Mouse (Mus musculus) frontal cortex, postnatal 25 days (tissue): ENCODE data around the gene Ppp1r13l.

Experiments used
- DNase-seq, 2 experiments: peaks; one replicate each; pipeline ENCODE4 v3.0.0; 2022; ENCODE audit warnings: low spot score in 2 of 2

Gene Ppp1r13l

GRCm38 (mm10) chr7:19365376-19365775 is 5.8 kb downstream of the Ppp1r13l start:
- DNase-seq: no peak

DNA sequence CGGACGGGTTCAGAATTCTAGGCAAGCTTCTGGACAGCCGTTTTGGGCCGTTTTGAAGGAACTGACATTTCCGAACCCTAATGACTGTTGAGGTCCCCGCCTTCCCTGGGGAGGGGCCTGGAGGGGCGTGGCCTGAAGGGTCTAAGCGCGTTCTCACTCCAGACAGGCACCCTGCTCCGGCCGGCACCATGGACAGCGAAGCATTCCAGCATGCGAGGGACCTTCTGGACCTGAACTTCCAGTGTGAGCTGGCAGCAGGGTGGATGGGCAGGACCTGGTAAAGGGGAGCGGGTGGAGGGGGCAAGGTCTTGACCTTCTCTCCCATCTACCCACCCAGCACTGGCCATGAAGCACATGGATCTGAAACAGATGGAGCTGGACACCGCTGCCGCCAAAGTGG is 8.8 kb downstream of the Ppp1r13l start:
- no peak for DNase-seq

DNA sequence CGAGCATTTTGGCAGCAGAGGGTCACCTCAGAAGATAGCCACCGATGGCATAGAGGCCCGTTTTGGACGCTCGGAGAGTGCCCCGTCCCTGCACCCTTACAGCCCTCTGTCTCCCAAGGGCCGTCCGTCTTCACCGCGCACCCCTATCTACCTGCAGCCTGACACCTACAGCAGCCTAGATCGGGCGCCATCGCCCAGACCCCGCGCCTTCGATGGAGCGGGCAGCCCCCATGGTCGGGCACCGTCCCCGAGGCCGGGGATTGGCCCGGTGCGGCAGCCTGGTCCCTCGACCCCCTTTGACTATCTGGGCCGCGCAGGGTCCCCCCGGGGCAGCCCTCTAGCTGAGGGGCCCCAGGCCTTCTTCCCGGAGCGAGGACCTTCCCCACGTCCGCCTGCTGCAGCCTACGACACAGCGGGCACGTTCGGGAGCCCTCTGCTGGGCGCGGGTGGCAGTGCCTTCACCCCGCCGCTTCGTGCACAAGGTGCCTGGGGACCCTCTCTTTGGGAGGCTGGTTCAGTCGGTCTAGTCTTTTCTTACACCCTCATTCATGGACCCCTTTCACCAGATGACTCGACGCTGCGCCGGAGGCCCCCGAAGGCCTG is 10.4 kb downstream of the Ppp1r13l start:
- DNase-seq: peak; percentile 51 to 63

DNA sequence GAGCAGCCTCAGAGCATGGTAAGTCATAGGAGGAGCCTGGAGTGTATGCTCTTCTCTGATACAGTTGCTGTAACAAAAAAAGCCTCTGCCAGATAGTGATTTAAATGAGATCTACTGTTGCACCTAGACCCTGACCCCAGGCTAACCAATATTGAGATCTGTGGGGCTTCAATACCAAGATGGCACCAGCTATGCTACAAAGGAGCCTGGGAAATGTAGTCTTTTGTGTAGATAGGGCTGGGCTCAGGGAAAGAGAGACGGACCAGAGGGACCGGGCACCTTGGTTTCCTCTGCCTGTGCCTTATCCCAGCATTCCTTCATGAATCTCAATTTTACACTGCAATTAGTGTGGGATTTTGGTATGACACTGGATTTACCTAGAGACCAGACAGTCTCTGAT is 13.8 kb downstream of the Ppp1r13l start:
- no peak for DNase-seq

GRCm38 (mm10) chr7:19375368-19375767 is 15.8 kb downstream of the Ppp1r13l start:
- DNase-seq: no peak

DNA sequence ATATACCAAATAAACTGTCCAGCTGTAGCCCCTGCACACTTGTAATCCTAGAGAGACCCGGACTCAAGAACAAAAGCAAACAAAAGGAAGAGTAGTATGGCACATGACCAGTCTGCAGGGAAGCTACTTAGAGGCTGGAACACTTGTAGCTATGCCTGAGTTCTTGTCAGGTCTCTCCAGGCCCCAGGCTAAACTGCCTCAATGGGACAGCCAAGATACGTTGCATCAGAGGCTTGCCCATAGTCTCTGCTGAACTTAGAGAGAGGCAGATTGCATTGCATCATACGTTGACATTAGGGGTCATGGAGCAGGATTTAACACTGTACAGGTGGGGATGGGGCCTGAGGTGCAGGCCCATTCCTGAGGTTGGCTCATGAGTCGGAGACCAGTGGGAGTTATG is 16.5 kb downstream of the Ppp1r13l start:
- DNase-seq: no peak

DNA sequence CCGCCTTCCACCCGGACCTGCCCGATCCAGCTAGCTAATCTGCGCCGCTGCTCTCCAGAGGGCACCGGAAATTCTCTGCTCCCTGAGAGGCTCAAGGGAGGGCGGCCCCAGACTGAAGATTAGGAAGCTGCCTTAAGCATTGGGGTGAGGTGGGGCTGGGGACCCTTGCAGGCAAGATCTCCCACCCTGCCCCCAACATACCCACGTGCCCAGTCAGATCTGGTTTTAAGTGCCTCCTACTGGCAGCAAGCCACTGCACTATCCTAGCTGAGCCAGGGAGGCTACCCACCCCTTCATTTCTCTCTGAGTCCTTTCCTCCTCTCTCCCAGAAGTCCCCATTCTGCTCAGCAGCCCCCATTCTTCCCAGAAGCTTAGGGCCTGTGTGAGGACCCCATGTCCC is 18.5 kb downstream of the Ppp1r13l start:
- no peak for DNase-seq

DNA sequence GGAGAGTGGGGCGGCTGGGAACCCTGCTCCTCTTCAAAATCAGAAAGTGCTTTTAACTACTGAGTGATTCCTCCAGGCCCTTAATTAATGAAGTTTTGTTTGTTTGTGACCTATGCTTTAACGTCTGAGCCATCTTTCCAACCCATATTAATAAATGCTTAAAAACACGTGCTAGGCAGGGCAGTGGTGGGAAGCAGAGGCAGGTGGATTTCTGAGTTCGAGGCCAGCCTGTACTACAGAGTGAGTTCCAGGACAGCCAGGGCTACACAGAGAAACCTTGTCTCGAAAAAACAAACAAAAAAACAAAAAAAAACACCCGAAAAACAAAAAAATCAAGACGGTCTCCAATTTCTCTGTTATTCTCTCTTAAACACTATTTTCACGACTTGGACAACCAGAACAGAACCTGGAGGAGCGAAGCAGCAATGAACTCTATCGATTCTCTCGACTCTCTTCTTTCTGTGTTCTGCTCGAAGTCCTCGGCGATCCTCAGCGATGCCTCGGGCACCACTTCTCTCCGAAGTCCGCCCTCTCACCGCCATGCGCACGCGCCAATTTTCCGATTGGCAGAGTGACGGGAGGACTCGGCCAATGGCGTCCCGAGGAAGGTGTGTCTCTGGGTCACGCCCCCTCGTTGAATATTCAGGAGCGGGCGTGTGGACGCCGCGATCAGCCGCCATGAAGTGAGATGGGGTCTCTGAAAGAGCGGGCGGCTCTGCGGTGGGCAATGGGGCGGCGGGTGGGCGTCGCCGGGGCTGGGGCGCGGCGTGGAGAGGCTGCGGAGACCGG is 22.0 kb downstream of the Ppp1r13l start, which contains the start of gene Ercc2:
TSS of gene Ercc2 (plus strand) at position 634 of the 789 bp plus-strand sequence.
- DNase-seq: peak; percentile 92 to 98

GRCm38 (mm10) chr7:19382166-19382541 is 22.6 kb downstream of the Ppp1r13l start:
- no peak for DNase-seq

DNA sequence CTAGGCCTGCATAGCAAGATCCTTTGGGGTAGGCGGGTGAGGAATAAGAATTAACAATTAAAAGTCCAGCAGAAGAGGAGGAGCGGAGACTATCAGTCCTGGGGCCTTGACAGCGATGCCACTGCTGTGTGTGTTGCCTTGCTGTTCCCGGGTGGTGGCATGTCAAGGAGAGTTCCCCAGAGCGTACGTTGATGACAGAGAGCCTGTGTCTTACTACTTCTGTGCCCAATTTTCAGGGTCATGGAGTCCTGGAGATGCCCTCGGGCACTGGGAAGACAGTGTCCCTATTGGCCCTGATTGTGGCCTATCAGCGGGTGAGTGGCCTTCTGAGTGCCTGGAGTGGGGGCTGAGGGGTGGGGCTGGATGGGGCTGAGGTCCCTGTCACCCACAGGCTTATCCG is 24.2 kb downstream of the Ppp1r13l start:
- DNase-seq: no peak

DNA sequence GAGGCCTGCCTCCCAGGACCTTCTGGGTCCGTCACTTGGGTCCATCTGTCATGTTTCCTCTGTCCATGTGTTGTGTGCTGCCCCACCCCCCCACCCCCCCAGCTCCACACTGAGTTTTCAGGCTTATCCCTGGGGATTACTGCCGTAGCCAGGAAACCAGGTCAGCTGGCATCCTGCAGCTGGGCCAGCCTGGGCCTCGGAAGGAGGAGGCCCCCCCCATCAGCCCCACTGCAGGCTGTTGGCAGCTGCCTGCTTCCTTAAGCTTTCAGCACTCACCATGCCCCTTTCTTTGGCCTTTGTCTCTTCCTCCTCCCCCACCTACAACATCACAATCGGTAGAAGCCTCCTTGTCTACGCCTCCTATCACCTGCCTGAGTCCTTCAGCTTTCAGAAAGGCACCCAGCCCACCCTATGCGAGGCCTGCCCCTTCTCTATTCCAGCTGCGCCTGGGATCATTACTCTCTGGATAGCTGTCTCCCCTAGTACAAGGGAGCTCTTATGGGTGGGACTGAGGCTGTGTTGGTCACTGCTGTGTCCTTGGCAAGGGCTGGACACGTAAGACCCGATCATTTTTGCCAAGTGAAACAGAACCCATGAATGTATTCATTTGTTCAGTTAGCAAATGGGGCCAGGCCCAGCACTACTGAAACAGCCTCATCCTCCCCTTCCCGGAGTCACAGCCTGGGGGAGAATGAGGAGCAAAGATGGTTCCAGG is 29.3 kb downstream of the Ppp1r13l start:
- no peak for DNase-seq

GRCm38 (mm10) chr7:19394484-19394883 is 34.9 kb downstream of the Ppp1r13l start:
- DNase-seq: no peak

DNA sequence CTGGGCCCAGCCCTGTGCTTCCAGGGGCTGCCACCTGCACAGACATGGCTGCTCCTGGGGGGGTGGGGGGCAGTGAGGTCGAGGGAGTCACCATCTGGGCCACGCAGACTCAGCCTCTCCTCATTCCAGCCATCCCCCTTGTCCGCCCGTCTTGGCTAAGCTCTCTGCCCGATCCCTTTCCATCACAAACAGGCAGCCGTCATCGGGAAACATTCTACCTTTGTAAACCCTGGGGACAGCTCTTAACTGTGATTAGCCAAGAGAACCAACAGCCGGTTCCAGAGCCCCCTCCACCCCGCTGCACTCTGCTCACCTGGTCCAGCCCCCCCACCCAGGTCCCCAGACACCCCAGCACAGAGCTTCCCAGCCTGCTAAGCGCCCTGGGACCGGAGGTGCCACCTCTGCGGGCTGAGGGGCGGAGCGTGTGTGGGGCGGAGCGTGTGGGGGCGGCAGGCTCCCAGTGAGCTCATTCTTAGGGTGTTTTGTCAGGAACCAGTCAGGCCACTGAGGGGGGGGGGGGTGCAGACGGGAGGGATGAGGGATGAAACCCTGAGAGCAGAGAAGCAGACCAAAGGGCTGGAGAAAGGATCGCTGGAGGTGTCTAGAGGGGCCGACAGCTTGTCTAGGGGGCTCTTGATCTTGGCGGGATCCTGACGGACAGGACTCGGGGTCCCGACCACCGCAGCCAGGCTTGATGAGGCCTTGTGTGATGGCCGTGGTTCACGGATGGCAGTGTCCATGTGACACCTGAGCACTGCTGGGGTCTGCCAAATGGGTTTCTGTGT is 40.1 kb downstream of the Ppp1r13l start:
- DNase-seq: no peak

GRCm38 (mm10) chr7:19400946-19401345 is 41.4 kb downstream of the Ppp1r13l start:
- DNase-seq: no peak

DNA sequence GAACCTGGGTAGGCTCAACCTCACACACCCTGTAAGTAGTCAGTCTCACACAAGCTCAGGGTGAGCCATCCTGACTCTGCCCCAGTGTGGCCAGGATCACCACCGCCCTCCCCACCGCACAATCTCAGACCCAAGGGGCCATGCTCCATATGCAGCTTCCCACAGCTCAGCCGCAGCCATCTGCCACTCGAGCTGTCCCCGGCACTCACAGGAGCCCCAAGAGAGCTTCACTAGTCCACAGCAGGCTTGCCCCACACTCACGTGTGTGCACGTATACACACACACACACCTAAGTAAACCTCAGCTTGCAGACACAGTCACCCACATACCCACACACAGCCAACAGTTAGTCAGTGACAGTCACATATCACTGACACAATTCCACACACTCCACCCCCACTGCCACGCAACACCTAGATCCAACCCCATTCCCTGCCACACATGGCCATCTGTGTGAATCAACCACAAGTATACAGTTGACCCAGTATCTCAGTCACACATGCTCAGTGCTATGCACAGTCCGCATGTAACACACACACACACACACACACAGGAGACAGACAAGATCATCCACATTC is 43.1 kb downstream of the Ppp1r13l start:
- no peak for DNase-seq

DNA sequence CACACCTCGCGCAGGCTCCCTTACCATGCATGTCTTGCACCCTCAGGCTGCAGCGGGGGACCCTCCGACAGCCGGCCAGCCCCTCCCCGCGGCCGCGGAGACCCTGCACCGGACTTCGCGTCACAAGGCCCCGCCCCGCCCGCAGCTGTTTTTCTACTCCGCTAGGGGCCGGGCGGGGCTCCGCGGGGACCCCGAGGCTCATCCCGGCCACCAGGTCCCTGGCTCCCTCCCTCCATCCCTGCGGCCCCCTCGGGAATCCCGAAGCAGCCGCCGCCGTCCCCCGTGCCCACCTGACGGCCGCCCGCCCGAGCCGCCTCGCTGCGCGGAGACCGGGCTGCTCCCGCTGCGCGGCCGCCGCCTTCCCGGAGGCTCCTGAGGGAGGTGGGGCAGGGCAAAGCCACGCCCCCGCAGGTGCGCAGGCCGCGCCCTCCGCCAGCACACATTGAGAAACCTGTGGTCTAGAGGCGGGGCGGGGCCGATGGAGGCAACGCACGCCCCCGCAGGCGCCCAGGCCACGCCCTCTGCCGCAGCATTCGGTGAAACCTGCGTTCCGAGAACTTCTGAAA is 44.3 kb downstream of the Ppp1r13l start, which contains the start of gene Klc3:
TSS of gene Klc3 (minus strand) at position 374 of the 566 bp plus-strand sequence.
- DNase-seq: no peak

DNA sequence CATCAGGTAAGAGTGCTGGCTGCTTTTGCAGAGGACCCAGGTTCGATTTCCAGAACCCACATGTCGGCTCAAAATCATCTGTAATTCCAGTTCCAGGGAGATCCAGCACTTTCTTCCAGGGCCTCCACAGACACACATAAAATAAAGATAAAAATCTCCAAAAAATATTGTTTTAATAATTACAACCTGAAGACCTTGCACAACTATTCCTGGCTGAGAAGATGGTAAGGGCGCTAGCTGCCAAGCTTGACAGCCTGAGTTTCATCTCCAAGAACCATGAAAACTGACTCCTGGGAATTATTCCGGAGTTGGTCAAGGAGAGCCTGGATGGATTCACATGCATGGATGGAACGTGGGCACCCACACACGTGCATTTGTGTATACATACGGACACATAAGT is 44.9 kb downstream of the Ppp1r13l start, which contains the start of gene Ckm:
TSS of gene Ckm (plus strand) at position 301 of the 400 bp plus-strand sequence.
- no peak for DNase-seq

GRCm38 (mm10) chr7:19405417-19405816 is 45.9 kb downstream of the Ppp1r13l start:
- peak; percentile 79 to 86 for DNase-seq

DNA sequence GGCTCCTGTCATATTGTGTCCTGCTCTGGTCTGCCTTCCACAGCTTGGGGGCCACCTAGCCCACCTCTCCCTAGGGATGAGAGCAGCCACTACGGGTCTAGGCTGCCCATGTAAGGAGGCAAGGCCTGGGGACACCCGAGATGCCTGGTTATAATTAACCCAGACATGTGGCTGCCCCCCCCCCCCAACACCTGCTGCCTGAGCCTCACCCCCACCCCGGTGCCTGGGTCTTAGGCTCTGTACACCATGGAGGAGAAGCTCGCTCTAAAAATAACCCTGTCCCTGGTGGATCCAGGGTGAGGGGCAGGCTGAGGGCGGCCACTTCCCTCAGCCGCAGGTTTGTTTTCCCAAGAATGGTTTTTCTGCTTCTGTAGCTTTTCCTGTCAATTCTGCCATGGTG is 50.2 kb downstream of the Ppp1r13l start:
- no peak for DNase-seq

DNA sequence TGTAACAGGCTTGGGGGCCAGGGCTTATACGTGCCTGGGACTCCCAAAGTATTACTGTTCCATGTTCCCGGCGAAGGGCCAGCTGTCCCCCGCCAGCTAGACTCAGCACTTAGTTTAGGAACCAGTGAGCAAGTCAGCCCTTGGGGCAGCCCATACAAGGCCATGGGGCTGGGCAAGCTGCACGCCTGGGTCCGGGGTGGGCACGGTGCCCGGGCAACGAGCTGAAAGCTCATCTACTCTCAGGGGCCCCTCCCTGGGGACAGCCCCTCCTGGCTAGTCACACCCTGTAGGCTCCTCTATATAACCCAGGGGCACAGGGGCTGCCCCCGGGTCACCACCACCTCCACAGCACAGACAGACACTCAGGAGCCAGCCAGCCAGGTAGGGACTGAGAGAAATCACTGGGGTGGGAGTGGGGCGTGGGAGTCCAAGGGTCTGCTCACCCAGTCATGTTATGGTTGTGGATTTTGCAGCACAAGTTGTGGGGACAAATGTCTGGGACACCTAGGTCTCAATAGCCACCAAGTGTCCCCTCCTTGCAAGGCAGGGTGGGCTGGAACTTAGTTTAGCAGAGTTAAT is 51.3 kb downstream of the Ppp1r13l start:
- DNase-seq: no peak

DNA sequence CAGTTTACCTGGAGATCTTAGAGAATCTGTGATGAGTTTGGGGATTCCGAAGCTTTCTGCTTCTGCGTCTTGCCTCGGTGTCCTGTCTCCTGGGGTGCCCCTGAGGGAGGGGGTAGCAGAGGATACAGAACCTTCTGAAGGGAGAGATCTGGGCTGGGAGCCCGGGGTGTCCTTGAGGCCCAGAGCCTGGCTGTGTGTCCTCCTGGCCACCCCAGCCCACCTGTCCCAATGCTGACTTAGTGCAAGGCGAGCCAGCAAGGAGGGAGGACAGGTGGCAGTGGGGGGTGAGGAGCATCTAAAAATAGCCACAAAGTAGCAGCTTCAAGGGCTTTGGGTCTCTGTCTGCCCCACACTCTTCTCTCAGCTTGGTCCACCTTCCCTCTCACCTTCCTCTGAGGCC is 52.2 kb downstream of the Ppp1r13l start:
- DNase-seq: no peak
